ENCODE assay signal across 28 mouse cellular contexts in genomic region chr10:26063071-26063470, GRCm38 (mm10). TPM values are rescaled to one million over a fixed set of nuclear protein-coding genes. Genes with fewer than 3 reads are reported as not detected.
A peak's percentile ranks its signal among the peaks of the same experiment; 100 is the strongest.
DNase-seq lines count a peak whose midpoint lies in the region; TF ChIP-seq lines count a peak whose summit lies in the region.
"Had no signal": no experiment of that assay in that cellular context is flagged by ENCODE, and none has a peak within 500 bp of the region (broad histone marks: within the 10 kb centered on the region; RNA-seq: fewer than 3 reads in every experiment).

No protein-coding gene starts in this region.

- H3K27ac ChIP-seq in thymus, adult 2 months (ENCODE audit: control insufficient read depth, insufficient read depth, low read length): no peak overlapping the region
- H3K27ac ChIP-seq: forebrain, embryonic 10.5 days; forebrain, embryonic 13.5 days; heart, embryonic 15.5 days; intestine, embryonic 15.5 days had no signal

- H3K36me3 ChIP-seq in thymus, adult 2 months (ENCODE audit: control insufficient read depth, insufficient read depth, low read length): no peaks in the 10 kb centered on the region
- H3K36me3 ChIP-seq: forebrain, embryonic 10.5 days; G1E; heart, embryonic 12.5 days; heart, embryonic 15.5 days; intestine, embryonic 15.5 days had no signal

- TF ChIP-seq CTCF in thymus, adult 2 months (IDR thresholded peaks at IDR 0.05; ENCODE audit: borderline replicate concordance, control insufficient read depth, extremely low read depth, insufficient read depth, low read length, poor library complexity): no peak

- no peaks in the 10 kb centered on the region for H3K27me3 ChIP-seq in thymus, adult 2 months (ENCODE audit: control insufficient read depth, insufficient read depth, low read length)
- H3K27me3 ChIP-seq: forebrain, embryonic 13.5 days; heart, embryonic 12.5 days; heart, embryonic 15.5 days; intestine, embryonic 15.5 days; Patski had no signal

- no peaks in the 10 kb centered on the region for H3K4me1 ChIP-seq in thymus, adult 2 months (replicated peaks; ENCODE audit: control insufficient read depth, insufficient read depth, low read length)
- H3K4me1 ChIP-seq: forebrain, embryonic 10.5 days; forebrain, embryonic 13.5 days; heart, embryonic 12.5 days; heart, embryonic 15.5 days; intestine, embryonic 15.5 days had no signal

- DNase-seq in heart, adult 11 months: peak; percentile 12
- DNase-seq in heart, postnatal 25 days (ENCODE audit: low spot score): no peak
- DNase-seq in 416B (ENCODE audit: low read depth) (peak; percentile 51), liver (no peak)
- peak; percentile 47 for DNase-seq in Muller cell, postnatal 12 days (ENCODE audit: inconsistent ontology term)
- no peak for DNase-seq in gastrocnemius, postnatal 4 days (ENCODE audit: low spot score in 2 of 2)
- no peak for DNase-seq in thymus, adult 2 months
- DNase-seq: adrenal gland, adult 2 months; adrenal gland, postnatal 14 days; cerebellum, adult 11 months; cerebellum, adult 8-10 months; cerebellum, postnatal 10 days; cerebellum, postnatal 36 days; gastrocnemius, postnatal 10 days; gastrocnemius, postnatal 36 days; heart, adult 18-20 months; heart, postnatal 10 days; heart, postnatal 4 days; kidney, adult 11 months had no signal

- intact Hi-C loops in heart, postnatal 25 days (cut with DNase I): no loop called here

- WGBS in thymus, adult 2 months: 86% methylated on average over 4 of the region's 4 CpGs

- no peak for TF ChIP-seq POLR2A in thymus, adult 2 months (IDR thresholded peaks at IDR 0.05; ENCODE audit: control insufficient read depth, extremely low read depth, insufficient read depth, low read length, poor library complexity)

- no peak overlapping the region for H3K4me3 ChIP-seq in thymus, adult 2 months (ENCODE audit: control insufficient read depth, insufficient read depth, low read length)
- H3K4me3 ChIP-seq: forebrain, embryonic 10.5 days; forebrain, embryonic 13.5 days; heart, embryonic 12.5 days; heart, embryonic 15.5 days; intestine, embryonic 15.5 days had no signal

RNA-seq across cellular contexts. Expression of gene Gm9767, which starts 15.0 kb away (rescaled TPM):
- not detected for total RNA-seq in heart, postnatal 25 days (2021)
- not detected for total RNA-seq in gastrocnemius, postnatal 4 days (2021)
- polyA plus RNA-seq in thymus, adult 2 months (2012; rRNA removed): 0.08 TPM in 1 of 2 replicates, not detected in the other
- total RNA-seq: G1E; gastrocnemius, adult 18-20 months; gastrocnemius, postnatal 10 days; gastrocnemius, postnatal 36 days; heart, adult 18-20 months; heart, postnatal 10 days; heart, postnatal 4 days had no signal
- polyA plus RNA-seq: embryonic facial prominence, embryonic 11.5 days; G1E; heart, embryonic 12.5 days; heart, embryonic 15.5 days; Patski had no signal

RNA-seq across cellular contexts. Expression of gene Tmem200a, which starts 15.8 kb away (rescaled TPM):
- not detected for total RNA-seq in heart, postnatal 25 days (2021)
- total RNA-seq in gastrocnemius, postnatal 4 days (2021): 1 to 10 TPM; 1.8 to 2.4 TPM
- 0.10 and 0.11 TPM in 2 replicates for polyA plus RNA-seq in thymus, adult 2 months (2012; rRNA removed)
- polyA plus RNA-seq: G1E, Patski had no signal

Comparison
In these comparisons a context has a peak if more than half of its experiments do, and no peak if none do; other contexts are left out.
1. DNase-seq: peak in heart, adult 11 months (single experiment), 416B (single experiment) and Muller cell, postnatal 12 days (single experiment); none in heart, postnatal 25 days (single experiment), gastrocnemius, postnatal 4 days (0 of 2), liver (single experiment) and thymus, adult 2 months (single experiment).